Mouse (Mus musculus) R1 (cell line): ENCODE results near the gene Tmem255a.

Source experiments
- DNase-seq: peaks from one replicate; pipeline ENCODE4 v3.0.0-alpha.2; 2018; ENCODE audit warnings: low read depth, low spot score

The Tmem255a gene

DNA sequence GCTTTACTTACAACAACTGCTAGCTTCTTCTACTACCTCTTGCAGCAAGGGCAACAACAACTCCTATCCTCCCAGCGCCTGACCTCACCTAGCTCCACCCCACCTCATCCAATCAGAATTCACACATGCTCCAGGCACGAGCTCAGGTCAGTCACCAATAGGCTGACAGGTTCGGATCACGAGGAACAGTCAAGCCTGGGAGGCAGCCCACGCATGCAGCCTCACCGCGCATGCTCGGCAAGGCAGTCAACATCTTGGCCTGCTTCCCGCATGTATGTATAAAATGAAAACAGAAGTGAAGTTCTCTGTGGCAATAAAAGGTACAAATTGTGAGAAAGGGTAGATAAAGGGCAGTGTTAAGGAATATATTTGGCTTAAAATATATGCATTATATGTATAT is 86.2 kb downstream of the Tmem255a start:
- peak; percentile 53 for DNase-seq

DNA sequence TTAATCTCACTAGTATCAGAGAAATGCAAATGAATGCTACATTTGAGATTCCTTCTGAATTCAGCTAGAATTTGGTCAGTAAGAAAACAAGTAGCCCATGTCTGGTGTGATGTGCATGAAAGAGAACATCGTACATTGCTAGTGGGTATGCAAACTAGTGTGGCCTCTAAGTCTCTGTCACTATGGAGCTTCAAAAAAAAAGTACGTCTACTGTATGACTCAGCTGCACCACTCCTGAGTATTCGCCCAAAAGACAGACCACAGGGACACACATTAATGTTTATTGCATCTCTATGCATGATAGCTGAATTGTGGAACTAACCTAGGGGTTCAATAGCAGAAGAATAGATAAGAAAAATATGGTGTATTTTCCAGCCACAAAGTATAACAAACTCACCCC is 86.9 kb downstream of the Tmem255a start:
- no peak for DNase-seq

DNA sequence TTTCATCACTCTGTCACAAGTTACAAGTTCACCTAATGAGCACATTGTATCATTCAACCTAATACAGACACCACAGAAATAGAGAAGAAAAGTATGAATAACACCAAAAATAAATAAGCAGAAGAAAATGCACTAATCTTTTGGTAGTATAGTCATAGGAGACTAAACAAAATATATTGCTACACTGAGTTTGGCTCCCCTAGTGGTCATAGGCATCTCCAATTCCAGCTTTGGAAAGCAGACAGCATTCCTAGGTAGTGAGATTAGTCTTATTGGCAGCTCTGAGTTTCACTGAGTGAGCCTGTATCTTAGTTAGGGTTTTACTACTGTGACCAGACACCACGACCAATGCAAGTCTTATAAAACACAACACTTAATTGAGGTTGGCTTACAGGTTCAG is 93.1 kb downstream of the Tmem255a start:
- DNase-seq, result no peak
